Mouse (Mus musculus) cerebellum, adult 8-10 months (tissue): ENCODE data around the gene Podn.

Source experiments
- DNase-seq: peaks from one replicate; pipeline ENCODE4 v3.0.0; 2022

Gene Podn

GRCm38 (mm10) chr4:108077224-108077955 lies 18.9 kb downstream of the Podn start:
- DNase-seq: no peak

DNA sequence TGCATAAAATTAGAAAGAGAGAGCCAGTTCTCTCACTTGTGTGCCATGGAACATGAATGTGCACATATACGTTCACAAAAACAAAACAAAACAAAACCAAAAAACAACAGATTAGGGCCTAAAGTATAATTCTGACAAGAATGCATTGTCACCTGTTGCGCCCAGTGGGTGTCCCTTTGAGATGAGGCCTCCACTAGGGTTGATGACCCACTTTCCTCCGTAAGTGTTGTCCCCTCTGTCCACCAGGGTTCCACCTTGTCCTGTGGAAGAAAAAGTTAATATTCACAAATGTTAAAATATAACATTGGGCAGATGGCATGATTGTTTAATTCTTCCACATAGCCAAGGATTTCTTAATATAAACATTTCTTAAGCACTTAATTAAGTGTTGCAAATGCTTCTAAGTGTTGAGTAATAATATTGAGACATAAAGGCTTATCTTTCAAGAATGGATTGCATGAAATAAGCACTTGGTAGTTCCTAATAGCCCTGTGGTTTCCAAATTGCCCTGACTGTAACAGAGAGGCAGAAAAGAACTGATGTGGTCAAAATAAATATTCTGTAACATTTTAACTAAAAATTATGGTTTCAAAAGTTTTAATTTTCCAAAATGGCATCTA lies 21.9 kb downstream of the Podn start:
- no peak for DNase-seq

DNA sequence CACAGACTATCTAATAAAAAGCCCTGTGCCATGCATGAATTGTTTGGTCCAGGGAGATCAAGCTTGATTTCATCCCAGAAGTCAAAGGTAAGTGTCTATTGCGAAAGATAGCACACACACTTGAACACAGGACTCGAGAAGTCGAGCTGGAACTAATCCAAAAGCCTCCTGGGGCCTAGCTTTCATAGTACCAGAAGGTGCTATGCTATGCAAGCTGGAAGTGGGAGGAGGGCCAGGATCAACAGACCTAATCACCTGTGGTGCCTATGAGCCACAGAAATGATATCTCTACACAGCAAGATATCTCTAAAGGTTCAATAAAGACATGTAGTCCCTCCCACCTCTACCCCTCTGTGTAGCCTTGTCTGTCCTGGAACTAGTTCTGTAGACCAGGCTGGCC lies 24.2 kb downstream of the Podn start:
- DNase-seq: no peak

- DNase-seq: peak; percentile 93
Measured at GRCm38 (mm10) chr4:108071235-108071901, 24.9 kb downstream of the Podn start.

DNA sequence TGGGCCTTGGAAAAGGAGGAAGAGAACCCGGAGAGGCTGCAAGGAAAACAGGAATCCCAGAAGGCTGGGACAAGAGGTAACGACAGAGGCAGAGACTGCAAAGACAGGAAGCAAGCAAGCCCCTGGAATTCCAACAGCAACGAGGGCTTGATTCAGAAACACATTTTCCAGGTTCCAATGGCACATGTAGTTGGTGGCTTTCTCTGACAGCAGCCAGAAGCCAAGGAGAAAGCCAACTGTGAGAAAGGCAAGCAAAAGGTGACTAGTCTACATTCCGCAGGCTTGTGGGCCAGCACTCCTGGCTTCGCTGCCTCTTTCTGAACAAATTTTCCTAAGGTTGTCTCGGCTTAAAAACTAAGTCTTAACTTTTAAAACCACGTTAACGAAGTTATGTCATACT lies 25.5 kb downstream of the Podn start:
- no peak for DNase-seq

DNA sequence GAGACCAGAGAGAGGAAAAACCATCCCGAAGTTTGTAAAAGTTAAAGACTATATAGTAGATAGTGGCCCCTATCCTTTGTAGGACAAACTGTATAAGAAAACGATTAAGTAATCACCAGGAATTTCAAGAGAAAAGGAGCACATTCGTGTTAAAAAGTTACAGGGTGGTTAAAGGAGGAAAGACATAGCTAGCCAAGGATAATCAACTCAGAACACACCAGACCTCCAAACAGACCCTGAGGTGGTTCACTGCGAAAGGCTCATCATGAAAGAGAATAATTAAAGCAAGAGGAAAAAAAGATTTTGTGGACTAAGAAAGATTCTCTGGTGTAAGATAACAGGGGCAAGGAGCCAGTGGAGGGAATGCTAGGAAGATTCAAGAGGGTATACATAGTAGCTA lies 26.0 kb downstream of the Podn start:
- DNase-seq: no peak

GRCm38 (mm10) chr4:108068081-108068480 lies 28.2 kb downstream of the Podn start:
- DNase-seq: no peak

DNA sequence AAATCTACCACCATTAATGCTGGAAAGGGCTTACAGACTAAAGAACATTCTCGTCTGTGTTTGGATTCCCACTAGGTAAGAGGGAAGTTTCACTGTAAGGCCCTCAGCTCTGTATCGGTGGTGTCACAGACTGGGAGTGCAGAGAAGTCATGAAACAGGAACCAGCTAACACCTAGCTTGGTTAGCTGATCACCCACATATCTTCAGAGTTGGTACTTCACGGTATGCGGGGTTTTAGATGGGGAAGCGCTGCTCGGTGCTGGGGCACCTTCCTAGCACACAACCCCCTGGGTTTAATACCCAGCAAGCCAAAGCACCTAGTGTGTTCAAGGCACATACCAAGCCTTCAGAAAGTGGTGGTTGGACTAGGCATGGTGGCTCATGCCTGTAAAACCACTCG lies 29.0 kb downstream of the Podn start:
- DNase-seq: no peak

DNA sequence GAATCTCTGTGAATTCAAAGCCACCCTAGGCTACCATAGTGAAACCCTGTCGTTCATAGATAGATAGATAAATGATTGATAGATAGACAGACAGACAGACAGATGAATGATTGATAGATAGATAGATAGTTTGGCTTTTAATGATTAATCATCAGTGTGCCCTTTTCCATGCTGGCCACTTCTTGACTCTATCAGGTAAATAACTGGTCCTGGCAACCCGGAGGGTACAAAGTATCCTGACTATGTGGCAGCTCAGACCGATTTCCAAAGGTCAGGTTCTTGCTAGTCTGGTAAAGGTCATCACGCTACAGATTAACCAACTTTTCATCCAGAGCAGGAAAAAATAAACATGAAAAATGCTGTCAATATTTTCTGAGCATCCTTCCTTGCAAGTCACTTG lies 29.7 kb downstream of the Podn start:
- no peak for DNase-seq

GRCm38 (mm10) chr4:108065176-108065844 lies 30.9 kb downstream of the Podn start:
- DNase-seq: no peak

GRCm38 (mm10) chr4:108063616-108064015 lies 32.6 kb downstream of the Podn start:
- DNase-seq: no peak

DNA sequence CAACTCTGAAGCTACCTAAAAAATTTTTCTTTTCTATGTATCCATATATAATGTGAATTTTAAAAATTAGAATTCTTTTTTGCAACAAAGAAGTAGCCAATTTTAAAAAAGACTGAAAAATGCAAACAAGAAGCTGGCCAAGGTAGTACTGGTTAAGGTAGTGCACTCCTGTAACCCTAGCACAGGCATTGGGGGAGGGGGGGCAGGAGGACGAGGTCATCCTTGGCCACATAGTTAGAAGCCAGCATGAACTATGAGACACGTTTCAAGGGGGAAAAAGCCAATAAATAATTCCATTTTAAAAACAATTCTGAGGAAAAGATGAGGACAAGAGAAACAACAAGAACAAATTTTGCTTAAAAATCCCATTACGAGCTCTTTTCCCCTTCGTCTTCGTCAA lies 33.7 kb downstream of the Podn start:
- no peak for DNase-seq

- peak; percentile 22 for DNase-seq
Measured at GRCm38 (mm10) chr4:108060774-108061173, 35.5 kb downstream of the Podn start.

- DNase-seq: no peak
Measured at GRCm38 (mm10) chr4:108059601-108060379, 36.5 kb downstream of the Podn start.

DNA sequence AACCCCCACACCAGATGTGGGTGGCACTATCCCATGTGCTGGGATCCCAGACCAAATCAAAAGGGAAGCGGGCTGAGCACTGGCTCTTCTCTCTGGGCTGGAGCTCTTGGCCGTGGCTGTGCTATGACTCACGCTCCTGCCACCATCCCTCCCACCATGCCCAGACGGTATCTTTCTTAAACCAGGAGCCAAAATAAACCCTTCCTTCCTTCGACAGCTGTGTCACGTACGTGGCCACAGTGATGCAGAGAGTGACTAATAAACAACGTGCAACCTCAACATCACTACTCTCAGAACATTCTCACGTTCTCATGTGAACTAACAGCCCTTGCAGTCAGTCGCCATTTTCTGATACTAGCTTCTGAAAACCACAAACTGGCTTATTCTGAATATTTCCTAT lies 38.1 kb downstream of the Podn start:
- DNase-seq: no peak

DNA sequence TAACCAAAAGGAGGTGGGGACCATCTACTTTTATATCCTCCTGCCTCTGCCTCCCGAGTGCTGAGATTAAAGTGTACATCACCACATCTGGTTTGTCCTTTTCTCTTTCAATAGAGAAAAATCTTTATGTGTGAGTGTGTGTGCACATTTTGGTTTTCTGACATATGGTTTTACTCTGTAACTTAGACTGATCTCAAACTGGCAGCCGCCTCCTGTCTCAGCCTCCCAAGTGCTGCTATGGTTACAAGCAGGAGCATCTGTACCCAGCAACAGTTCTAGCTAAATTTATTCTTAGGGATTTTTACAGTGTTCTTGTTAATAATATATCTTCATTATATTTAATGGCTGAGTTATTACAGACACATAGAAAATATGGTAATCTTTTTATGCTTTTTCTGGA lies 39.0 kb downstream of the Podn start:
- no peak for DNase-seq

DNA sequence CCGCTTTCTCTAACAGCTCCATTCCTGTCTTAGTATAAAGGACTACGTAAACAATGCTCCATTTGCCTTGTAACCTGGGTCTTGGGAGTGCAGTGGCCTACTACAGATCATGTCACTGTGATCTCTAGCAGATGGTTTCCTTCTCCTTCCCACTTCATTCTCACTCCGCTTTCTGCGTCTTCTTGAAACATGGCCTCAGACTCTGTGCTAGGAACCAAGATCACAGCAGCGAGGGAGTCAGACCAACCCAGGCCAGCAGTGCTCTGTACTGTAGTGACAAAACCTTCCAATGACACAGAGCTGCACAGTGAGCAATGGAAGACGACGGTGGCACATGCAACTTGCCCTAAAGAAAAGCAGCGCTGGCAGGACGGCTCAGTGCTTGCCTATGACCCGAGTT lies 40.4 kb downstream of the Podn start:
- DNase-seq: no peak

DNA sequence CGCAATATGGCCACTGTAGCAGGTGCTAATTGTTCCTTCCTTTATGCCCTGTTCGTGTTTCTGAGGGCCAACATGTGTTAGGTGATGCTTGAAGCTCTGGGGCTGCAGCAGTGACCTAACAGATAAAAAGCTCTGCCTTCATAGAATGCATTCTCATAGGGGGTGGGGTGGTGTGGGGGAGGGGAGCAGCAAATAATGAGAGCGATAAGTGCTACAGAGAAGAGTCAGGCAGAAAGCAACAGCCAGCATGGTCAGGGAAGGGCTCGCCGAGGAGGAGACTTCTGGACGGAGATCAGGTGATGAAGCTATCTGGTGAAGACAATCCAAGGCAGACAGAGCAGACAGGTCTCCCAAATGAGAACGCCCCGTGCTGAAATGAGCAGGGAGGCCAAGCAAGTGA lies 43.6 kb downstream of the Podn start:
- no peak for DNase-seq

- DNase-seq: peak; percentile 64
Measured at GRCm38 (mm10) chr4:108051687-108052274, 44.5 kb downstream of the Podn start.

- DNase-seq: no peak
Measured at GRCm38 (mm10) chr4:108046136-108046535, 50.1 kb downstream of the Podn start.

GRCm38 (mm10) chr4:108045136-108046107 lies 50.8 kb downstream of the Podn start:
- DNase-seq: no peak
